Mouse (Mus musculus) hindlimb bud, embryonic 11.5 days (tissue): ENCODE results near the gene Gm10334.
"Not testable (repeated sequence)": the region's sequence is repeated elsewhere in the genome, so short reads cannot be mapped to it uniquely, and the experiment has no call there.

ENCODE experiments used
- DNase-seq: peaks from one replicate; pipeline ENCODE4 v3.0.0-alpha.2; 2012; ENCODE audit warnings: low read depth, low spot score; ENCODE audit errors: extremely low spot score

Gene Gm10334

GRCm38 (mm10) chr6:41446045-41446444, at the start of gene Gm10334:
Gene Gm10334, minus strand, starts transcription at chr6:41446145.
- not testable (repeated sequence) for DNase-seq

- DNase-seq: not testable (repeated sequence)
These were observed 12.7 kb upstream of the Gm10334 start, which contains the start of gene Prss1 for GRCm38 (mm10) chr6:41458632-41459031. Gene Prss1, plus strand, starts transcription at chr6:41458932.

- DNase-seq: not testable (repeated sequence)
These were observed 3.7 kb downstream of the Gm10334 start for GRCm38 (mm10) chr6:41442261-41442660.
